Mouse (Mus musculus): ENCODE measurements at regions not wholly inside any gene's neighbourhood (a gene's known extent, or its start where the extent isn't known, plus 50 kb on each side); places are given as distances from the start of the nearest gene placed in this dataset.

- 89% methylated on average over 7 of the region's 7 CpGs for WGBS
- no peak for DNase-seq (ENCODE audit: low spot score)
Observed at GRCm38 (mm10) chr15:93713428-93713827, 117.7 kb upstream of the Prickle1 start.

GRCm38 (mm10) chr15:93712594-93712993 lies 116.9 kb upstream of the Prickle1 start:
- DNase-seq (ENCODE audit: low spot score) (no peak), ATAC-seq (replicated peaks; ENCODE audit: low FRiP score) (no peak)
- no peaks in the 10 kb centered on the region for H3K36me3 ChIP-seq (ENCODE audit: control insufficient read depth, insufficient read depth, low read length)
- H3K9ac ChIP-seq (ENCODE audit: low read depth, low read length), result no peak overlapping the region
- WGBS, result 63% methylated on average over 10 of the region's 10 CpGs
- no peaks in the 10 kb centered on the region for H3K27me3 ChIP-seq (replicated peaks; ENCODE audit: control insufficient read depth, insufficient read depth, low read length)
- H3K4me1 ChIP-seq (replicated peaks; ENCODE audit: control insufficient read depth, insufficient read depth, low read length), result no peaks in the 10 kb centered on the region
- H3K9me3 ChIP-seq (ENCODE audit: control insufficient read depth, low read length), result no peaks in the 10 kb centered on the region
- H3K27ac ChIP-seq (ENCODE audit: low read depth, low read length), result no peak overlapping the region
- no peak overlapping the region for H3K4me3 ChIP-seq (ENCODE audit: low read depth, low read length)
- no peak overlapping the region for H3K4me2 ChIP-seq

More at GRCm38 (mm10) chr15:93713428-93713827, 117.7 kb upstream of the Prickle1 start:
- no peak overlapping the region for H3K27ac ChIP-seq (ENCODE audit: low read depth, low read length)
- no peak for ATAC-seq (replicated peaks; ENCODE audit: low FRiP score)
- no peaks in the 10 kb centered on the region for H3K36me3 ChIP-seq (ENCODE audit: control insufficient read depth, insufficient read depth, low read length)
- H3K9ac ChIP-seq (ENCODE audit: low read depth, low read length), result no peak overlapping the region
- H3K9me3 ChIP-seq (ENCODE audit: control insufficient read depth, low read length), result no peaks in the 10 kb centered on the region
- H3K27me3 ChIP-seq (replicated peaks; ENCODE audit: control insufficient read depth, insufficient read depth, low read length), result no peaks in the 10 kb centered on the region
- H3K4me1 ChIP-seq (replicated peaks; ENCODE audit: control insufficient read depth, insufficient read depth, low read length), result no peaks in the 10 kb centered on the region
- H3K4me2 ChIP-seq, result no peak overlapping the region
- no peak overlapping the region for H3K4me3 ChIP-seq (ENCODE audit: low read depth, low read length)

GRCm38 (mm10) chr15:93711150-93711784 lies 115.6 kb upstream of the Prickle1 start:
- Histone ChIP-seq H3K9ac (ENCODE audit: low read depth, low read length) (no peak overlapping the region), H3K27ac (ENCODE audit: low read depth, low read length) (no peak overlapping the region), H3K9me3 (ENCODE audit: control insufficient read depth, low read length) (no peaks in the 10 kb centered on the region), H3K36me3 (ENCODE audit: control insufficient read depth, insufficient read depth, low read length) (no peaks in the 10 kb centered on the region), H3K4me1 (replicated peaks; ENCODE audit: control insufficient read depth, insufficient read depth, low read length) (no peaks in the 10 kb centered on the region), H3K27me3 (replicated peaks; ENCODE audit: control insufficient read depth, insufficient read depth, low read length) (no peaks in the 10 kb centered on the region), H3K4me3 (ENCODE audit: low read depth, low read length) (no peak overlapping the region), H3K4me2 (no peak overlapping the region)
- 87% methylated on average over 13 of the region's 13 CpGs for WGBS
- ATAC-seq (replicated peaks; ENCODE audit: low FRiP score) (no peak), DNase-seq (ENCODE audit: low spot score) (no peak)

- ATAC-seq (replicated peaks; ENCODE audit: low FRiP score) (no peak), DNase-seq (ENCODE audit: low spot score) (no peak)
- 84% methylated on average over 15 of the region's 15 CpGs for WGBS
- no peaks in the 10 kb centered on the region for H3K9me3 ChIP-seq (ENCODE audit: control insufficient read depth, low read length)
- no peak overlapping the region for H3K4me2 ChIP-seq
- H3K36me3 ChIP-seq (ENCODE audit: control insufficient read depth, insufficient read depth, low read length), result no peaks in the 10 kb centered on the region
- H3K9ac ChIP-seq (ENCODE audit: low read depth, low read length), result no peak overlapping the region
- no peaks in the 10 kb centered on the region for H3K4me1 ChIP-seq (replicated peaks; ENCODE audit: control insufficient read depth, insufficient read depth, low read length)
- no peaks in the 10 kb centered on the region for H3K27me3 ChIP-seq (replicated peaks; ENCODE audit: control insufficient read depth, insufficient read depth, low read length)
- H3K4me3 ChIP-seq (ENCODE audit: low read depth, low read length), result no peak overlapping the region
- H3K27ac ChIP-seq (ENCODE audit: low read depth, low read length), result no peak overlapping the region
Observed at GRCm38 (mm10) chr15:93710493-93711149, 114.9 kb upstream of the Prickle1 start.

GRCm38 (mm10) chr15:93706366-93706930 lies 110.8 kb upstream of the Prickle1 start:
- no peak for DNase-seq (ENCODE audit: low spot score)
- 65% methylated on average over 11 of the region's 11 CpGs for WGBS
- no peak overlapping the region for H3K4me3 ChIP-seq (ENCODE audit: low read depth, low read length)
- no peaks in the 10 kb centered on the region for H3K4me1 ChIP-seq (replicated peaks; ENCODE audit: control insufficient read depth, insufficient read depth, low read length)
- H3K9ac ChIP-seq (ENCODE audit: low read depth, low read length), result no peak overlapping the region
- no peaks in the 10 kb centered on the region for H3K36me3 ChIP-seq (ENCODE audit: control insufficient read depth, insufficient read depth, low read length)
- no peaks in the 10 kb centered on the region for H3K27me3 ChIP-seq (replicated peaks; ENCODE audit: control insufficient read depth, insufficient read depth, low read length)
- no peaks in the 10 kb centered on the region for H3K9me3 ChIP-seq (ENCODE audit: control insufficient read depth, low read length)
- no peak overlapping the region for H3K4me2 ChIP-seq
- no peak for ATAC-seq (replicated peaks; ENCODE audit: low FRiP score)
- no peak overlapping the region for H3K27ac ChIP-seq (ENCODE audit: low read depth, low read length)

- 77% methylated on average over 4 of the region's 4 CpGs for WGBS
- H3K9me3 ChIP-seq (ENCODE audit: control insufficient read depth, low read length), result no peaks in the 10 kb centered on the region
- H3K4me3 ChIP-seq (ENCODE audit: low read depth, low read length), result no peak overlapping the region
- H3K4me1 ChIP-seq (replicated peaks; ENCODE audit: control insufficient read depth, insufficient read depth, low read length), result no peaks in the 10 kb centered on the region
- no peak overlapping the region for H3K4me2 ChIP-seq
- no peak overlapping the region for H3K9ac ChIP-seq (ENCODE audit: low read depth, low read length)
- no peaks in the 10 kb centered on the region for H3K36me3 ChIP-seq (ENCODE audit: control insufficient read depth, insufficient read depth, low read length)
- no peak overlapping the region for H3K27ac ChIP-seq (ENCODE audit: low read depth, low read length)
- DNase-seq (ENCODE audit: low spot score) (no peak), ATAC-seq (replicated peaks; ENCODE audit: low FRiP score) (no peak)
- H3K27me3 ChIP-seq (replicated peaks; ENCODE audit: control insufficient read depth, insufficient read depth, low read length), result no peaks in the 10 kb centered on the region
Observed at GRCm38 (mm10) chr15:93705651-93706050, 110.0 kb upstream of the Prickle1 start.

GRCm38 (mm10) chr15:93705109-93705508 lies 109.4 kb upstream of the Prickle1 start:
- no peak overlapping the region for H3K4me3 ChIP-seq (ENCODE audit: low read depth, low read length)
- H3K4me1 ChIP-seq (replicated peaks; ENCODE audit: control insufficient read depth, insufficient read depth, low read length), result no peaks in the 10 kb centered on the region
- DNase-seq (ENCODE audit: low spot score), result no peak
- H3K27ac ChIP-seq (ENCODE audit: low read depth, low read length), result no peak overlapping the region
- H3K27me3 ChIP-seq (replicated peaks; ENCODE audit: control insufficient read depth, insufficient read depth, low read length), result no peaks in the 10 kb centered on the region
- no peak for ATAC-seq (replicated peaks; ENCODE audit: low FRiP score)
- H3K9me3 ChIP-seq (ENCODE audit: control insufficient read depth, low read length), result no peaks in the 10 kb centered on the region
- H3K36me3 ChIP-seq (ENCODE audit: control insufficient read depth, insufficient read depth, low read length), result no peaks in the 10 kb centered on the region
- H3K9ac ChIP-seq (ENCODE audit: low read depth, low read length), result no peak overlapping the region
- WGBS, result 79% methylated on average over 1 of the region's 1 CpGs
- no peak overlapping the region for H3K4me2 ChIP-seq

GRCm38 (mm10) chr15:93701017-93701416 lies 105.3 kb upstream of the Prickle1 start:
- Histone ChIP-seq H3K4me2 (no peak overlapping the region), H3K27ac (ENCODE audit: low read depth, low read length) (no peak overlapping the region), H3K27me3 (replicated peaks; ENCODE audit: control insufficient read depth, insufficient read depth, low read length) (no peaks in the 10 kb centered on the region), H3K4me3 (ENCODE audit: low read depth, low read length) (no peak overlapping the region), H3K36me3 (ENCODE audit: control insufficient read depth, insufficient read depth, low read length) (no peaks in the 10 kb centered on the region), H3K4me1 (replicated peaks; ENCODE audit: control insufficient read depth, insufficient read depth, low read length) (peaks cover 6% of the 10 kb centered on the region; the same call in 1 of the 2 replicates), H3K9ac (ENCODE audit: low read depth, low read length) (no peak overlapping the region), H3K9me3 (ENCODE audit: control insufficient read depth, low read length) (no peaks in the 10 kb centered on the region)
- DNase-seq (ENCODE audit: low spot score) (no peak), ATAC-seq (replicated peaks; ENCODE audit: low FRiP score) (no peak)
- WGBS, result 89% methylated on average over 10 of the region's 10 CpGs

GRCm38 (mm10) chr15:93699971-93700370 lies 104.3 kb upstream of the Prickle1 start:
- Histone ChIP-seq H3K9ac (ENCODE audit: low read depth, low read length) (no peak overlapping the region), H3K4me2 (no peak overlapping the region), H3K27ac (ENCODE audit: low read depth, low read length) (no peak overlapping the region), H3K36me3 (ENCODE audit: control insufficient read depth, insufficient read depth, low read length) (no peaks in the 10 kb centered on the region), H3K4me1 (replicated peaks; ENCODE audit: control insufficient read depth, insufficient read depth, low read length) (peaks cover 6% of the 10 kb centered on the region; the same call in 1 of the 2 replicates), H3K9me3 (ENCODE audit: control insufficient read depth, low read length) (no peaks in the 10 kb centered on the region), H3K27me3 (replicated peaks; ENCODE audit: control insufficient read depth, insufficient read depth, low read length) (no peaks in the 10 kb centered on the region), H3K4me3 (ENCODE audit: low read depth, low read length) (no peak overlapping the region)
- WGBS, result 71% methylated on average over 9 of the region's 9 CpGs
- DNase-seq (ENCODE audit: low spot score) (peak; percentile 15), ATAC-seq (replicated peaks; ENCODE audit: low FRiP score) (no peak)

Measured in liver, embryonic 11.5 days (tissue).